Mouse (Mus musculus) heart, adult 18-20 months (tissue): ENCODE measurements around the gene Nkx6-2. TPM values are rescaled to one million over a fixed set of nuclear protein-coding genes. Genes with fewer than 3 reads are reported as not detected.

Experiments used
- total RNA-seq, 2 experiments: library from RNA; stranded (reverse); gene quantifications; 2 replicates each; pipeline ENCODE4 v1.2.3; 2021

The Nkx6-2 gene
- total RNA-seq, 2 experiments from 2014 or later, result 0.15 TPM; not detected in 1

Other genes starting within 250 kb of the Nkx6-2 start
- gene Inpp5a, start 193.7 kb downstream of the Nkx6-2 start, total RNA-seq, result 100 to 1,000 TPM; 293 to 297 TPM
- gene Cfap46, start 101.0 kb upstream of the Nkx6-2 start, total RNA-seq, result under 1 TPM in 1 of 2 experiments, not detected in 1; 0.21 TPM